Mouse (Mus musculus) stomach, embryonic 14.5 days (tissue): ENCODE measurements around the gene Atcay. TPM values are rescaled to one million over a fixed set of nuclear protein-coding genes. Genes with fewer than 3 reads are reported as not detected.
"Not testable (repeated sequence)": the region's sequence is repeated elsewhere in the genome, so short reads cannot be mapped to it uniquely, and the experiment has no call there.

ENCODE experiments used
- ATAC-seq: fragments of 200-750 bp; cut with Nextera tagmentation; 2 replicates; pipeline ENCODE4 v1.8.0; 2017; ENCODE audit warnings: low read depth, moderate TSS enrichment; ENCODE audit not compliant: insufficient number of reproducible peaks, insufficient read depth, low FRiP score
- H3K27ac ChIP-seq: fragments of 300-500 bp; sonication (generic); 2 replicates; pipeline ENCODE4 v1.5.1; 2014; ENCODE audit warnings: mild to moderate bottlenecking, low read length, moderate library complexity, mixed read lengths
- H3K27me3 ChIP-seq: fragments of 300-500 bp; sonication (generic); 2 replicates; pipeline ENCODE4 v1.6.1; 2014; ENCODE audit warnings: low read length, control low read depth, mixed read lengths; ENCODE audit not compliant: control insufficient read depth, insufficient read depth
- H3K36me3 ChIP-seq: fragments of 300-500 bp; sonication (generic); 2 replicates; pipeline ENCODE4 v1.6.1; 2014; ENCODE audit warnings: mild to moderate bottlenecking, control low read depth, low read length, moderate library complexity, mixed read lengths; ENCODE audit not compliant: control insufficient read depth, insufficient read depth
- H3K4me1 ChIP-seq: fragments of 300-500 bp; sonication (generic); 2 replicates; pipeline ENCODE4 v1.6.1; 2014; ENCODE audit warnings: low read length, control low read depth, mixed read lengths; ENCODE audit not compliant: control insufficient read depth, insufficient read depth
- H3K4me2 ChIP-seq: fragments of 300-500 bp; sonication (generic); replicated peaks from 2 replicates; pipeline ENCODE4 v1.6.1; 2014; ENCODE audit warnings: low read depth, low read length, control low read depth
- H3K4me3 ChIP-seq: fragments of 300-500 bp; sonication (generic); 2 replicates; pipeline ENCODE4 v1.5.1; 2014; ENCODE audit warnings: low read depth, low read length, control low read depth
- H3K9ac ChIP-seq: fragments of 300-500 bp; sonication (generic); replicated peaks from 2 replicates; pipeline ENCODE4 v1.6.1; 2014; ENCODE audit warnings: low read depth, mild to moderate bottlenecking, control low read depth, low read length, moderate library complexity, mixed read lengths
- H3K9me3 ChIP-seq: fragments of 300-500 bp; sonication (generic); 2 replicates; pipeline ENCODE4 v1.6.1; 2016; ENCODE audit warnings: low read depth, low read length, control low read depth; ENCODE audit not compliant: control insufficient read depth
- WGBS: fragments of 180-500 bp; shearing (Covaris S2); extraction: QIAGEN DNeasy Blood & Tissue Kit; methylation state at CpG from one replicate; pipeline ENCODE4 v1.1.7; 2014; 5-methylcytosine and 5-hydroxymethylcytosine counted together
- polyA plus RNA-seq: library from polyadenylated mRNA; unstranded; fragments of >200 nt; fragmentation: Nextera tagmentation; extraction: Ambion mirVana; gene quantifications from 2 replicates; pipeline ENCODE4 v1.2.1, GENCODE M21; 2014

The Atcay gene
- polyA plus RNA-seq, 1 experiment from 2014 or later, result 1.9 TPM

- 83% methylated on average over 12 of the region's 12 CpGs for WGBS
- no peaks in the 10 kb centered on the region for H3K9me3 ChIP-seq
These were observed 6.0 kb upstream of the Atcay start for GRCm38 (mm10) chr10:81236471-81237268.

DNA sequence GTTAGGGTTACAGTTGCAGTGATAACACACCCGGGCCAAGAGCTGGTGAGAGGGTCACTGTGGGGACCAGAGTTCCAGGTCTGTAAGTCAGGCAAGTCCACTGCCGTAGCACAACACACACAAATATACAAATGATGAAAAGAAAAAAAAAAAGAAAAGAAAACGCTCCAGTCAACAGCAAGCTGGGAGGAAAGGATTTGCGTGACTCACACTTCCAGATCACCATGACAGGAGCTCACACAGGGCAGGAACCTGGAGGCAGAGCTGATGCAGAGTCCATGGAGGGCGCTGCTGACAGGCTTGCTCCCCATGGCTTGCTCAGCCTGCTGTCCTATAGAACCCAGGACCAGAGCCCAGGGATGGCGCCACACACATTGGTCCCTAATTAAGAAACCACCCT lies 3.6 kb upstream of the Atcay start:
- Histone ChIP-seq H3K27ac (no peak overlapping the region), H3K4me2 (no peak overlapping the region), H3K4me3 (no peak overlapping the region)

More at GRCm38 (mm10) chr10:81236471-81237268, 6.0 kb upstream of the Atcay start:
- no peak overlapping the region for H3K9ac ChIP-seq
- no peak for ATAC-seq
- H3K4me2 ChIP-seq, result no peak overlapping the region
- no peak overlapping the region for H3K27ac ChIP-seq
- no peak overlapping the region for H3K4me3 ChIP-seq
- 0 out of 2 replicates have a peak, but pooled peaks cover 4% of the 10 kb centered on the region for H3K4me1 ChIP-seq
- peaks cover 9% of the 10 kb centered on the region; the same call in 1 of the 2 replicates for H3K27me3 ChIP-seq
- no peaks in the 10 kb centered on the region for H3K36me3 ChIP-seq

GRCm38 (mm10) chr10:81233226-81233585 lies 2.6 kb upstream of the Atcay start:
- Histone ChIP-seq H3K27me3 (peaks cover 18% of the 10 kb centered on the region), H3K4me1 (0 out of 2 replicates have a peak, but pooled peaks cover 8% of the 10 kb centered on the region), H3K36me3 (no peaks in the 10 kb centered on the region), H3K27ac (no peak overlapping the region), H3K9ac (peak overlapping the region; percentile 74), H3K4me2 (peak overlapping the region; percentile 62), H3K9me3 (no peaks in the 10 kb centered on the region), H3K4me3 (peak overlapping the region; percentile 76)
- ATAC-seq, result peak; percentile 64
- WGBS, result 1% methylated on average over 25 of the region's 28 CpGs

More for the DNA sequence above, 3.6 kb upstream of the Atcay start:
- WGBS, result 73% methylated on average over 6 of the region's 6 CpGs
- Histone ChIP-seq H3K4me1 (0 out of 2 replicates have a peak, but pooled peaks cover 8% of the 10 kb centered on the region), H3K9ac (no peak overlapping the region), H3K36me3 (no peaks in the 10 kb centered on the region), H3K27me3 (peaks cover 18% of the 10 kb centered on the region), H3K9me3 (no peaks in the 10 kb centered on the region)
- no peak for ATAC-seq

- WGBS, result 6% methylated on average over 25 of the region's 29 CpGs
- no peaks in the 10 kb centered on the region for H3K9me3 ChIP-seq
- no peak within 1 kb of the TSS for H3K27ac ChIP-seq
- peaks cover 18% of the 10 kb centered on the region for H3K27me3 ChIP-seq
- H3K4me3 ChIP-seq, result peak within 1 kb of the TSS; percentile 76
- peak within 1 kb of the TSS; percentile 62 for H3K4me2 ChIP-seq
- 0 out of 2 replicates have a peak, but pooled peaks cover 8% of the 10 kb centered on the region for H3K4me1 ChIP-seq
- peak; percentile 92 for ATAC-seq
- H3K9ac ChIP-seq, result peak within 1 kb of the TSS; percentile 74
- H3K36me3 ChIP-seq, result no peaks in the 10 kb centered on the region
These were observed 2.1 kb upstream of the Atcay start, which contains the start of gene Zfr2 for GRCm38 (mm10) chr10:81232580-81233225. TSS of gene Zfr2 (plus strand) at chr10:81233155.

GRCm38 (mm10) chr10:81231436-81231835 lies 803 bp upstream of the Atcay start:
- Histone ChIP-seq H3K4me3 (no peak overlapping the region), H3K27me3 (peaks cover 18% of the 10 kb centered on the region), H3K27ac (no peak overlapping the region), H3K36me3 (no peaks in the 10 kb centered on the region), H3K9ac (no peak overlapping the region), H3K9me3 (no peaks in the 10 kb centered on the region), H3K4me1 (0 out of 2 replicates have a peak, but pooled peaks cover 8% of the 10 kb centered on the region), H3K4me2 (no peak overlapping the region)
- 53% methylated on average over 7 of the region's 7 CpGs for WGBS
- ATAC-seq, result no peak

DNA sequence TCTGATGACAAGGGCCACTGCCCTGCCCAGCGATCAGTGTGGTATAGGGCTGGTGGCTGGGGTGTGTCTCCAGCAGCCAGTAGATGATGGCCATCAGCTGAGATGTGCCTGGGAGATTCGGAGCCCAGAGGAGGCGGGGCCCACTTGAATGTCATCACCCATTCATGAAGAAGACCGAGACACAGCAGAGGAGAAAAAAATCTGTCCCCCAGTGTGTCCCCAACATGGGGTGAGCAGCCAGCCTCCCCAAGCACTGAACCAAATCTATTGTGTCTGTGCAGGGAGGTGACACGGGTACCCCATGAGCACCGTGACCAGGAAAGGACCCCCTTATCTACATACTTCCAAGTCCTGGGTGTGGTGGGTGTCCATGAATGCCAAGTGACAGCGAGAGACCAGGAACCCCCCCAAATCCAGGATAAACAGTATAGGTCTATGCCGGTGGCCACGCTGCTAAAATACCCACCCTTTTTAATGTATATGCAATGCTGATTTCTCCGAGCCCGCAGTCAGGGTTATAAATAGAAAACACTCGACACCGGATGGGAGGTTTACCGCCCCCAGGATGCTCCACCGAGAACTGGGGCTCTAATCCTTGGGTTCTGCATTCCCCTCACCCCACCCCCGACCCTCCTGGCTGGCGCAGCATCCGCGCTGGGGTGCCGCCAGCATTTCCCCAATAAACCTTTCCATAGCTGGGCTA lies 747 bp downstream of the Atcay start:
- ATAC-seq, result no peak
- Histone ChIP-seq H3K9me3 (no peaks in the 10 kb centered on the region), H3K36me3 (no peaks in the 10 kb centered on the region), H3K4me1 (0 out of 2 replicates have a peak, but pooled peaks cover 8% of the 10 kb centered on the region), H3K4me2 (peak overlapping the region; percentile 16; the same call in 1 of the 2 replicates), H3K4me3 (peak overlapping the region; percentile 9; the same call in 1 of the 2 replicates), H3K9ac (no peak overlapping the region), H3K27me3 (peaks cover 18% of the 10 kb centered on the region), H3K27ac (no peak overlapping the region)
- 13% methylated on average over 20 of the region's 20 CpGs for WGBS

- 67% methylated on average over 2 of the region's 2 CpGs for WGBS
- H3K27ac ChIP-seq, H3K9me3 ChIP-seq, H3K9ac ChIP-seq, ATAC-seq, H3K36me3 ChIP-seq, H3K4me1 ChIP-seq, H3K4me2 ChIP-seq, H3K4me3 ChIP-seq, H3K27me3 ChIP-seq: not testable (repeated sequence)
These were observed 6.9 kb downstream of the Atcay start for GRCm38 (mm10) chr10:81223731-81224130.

DNA sequence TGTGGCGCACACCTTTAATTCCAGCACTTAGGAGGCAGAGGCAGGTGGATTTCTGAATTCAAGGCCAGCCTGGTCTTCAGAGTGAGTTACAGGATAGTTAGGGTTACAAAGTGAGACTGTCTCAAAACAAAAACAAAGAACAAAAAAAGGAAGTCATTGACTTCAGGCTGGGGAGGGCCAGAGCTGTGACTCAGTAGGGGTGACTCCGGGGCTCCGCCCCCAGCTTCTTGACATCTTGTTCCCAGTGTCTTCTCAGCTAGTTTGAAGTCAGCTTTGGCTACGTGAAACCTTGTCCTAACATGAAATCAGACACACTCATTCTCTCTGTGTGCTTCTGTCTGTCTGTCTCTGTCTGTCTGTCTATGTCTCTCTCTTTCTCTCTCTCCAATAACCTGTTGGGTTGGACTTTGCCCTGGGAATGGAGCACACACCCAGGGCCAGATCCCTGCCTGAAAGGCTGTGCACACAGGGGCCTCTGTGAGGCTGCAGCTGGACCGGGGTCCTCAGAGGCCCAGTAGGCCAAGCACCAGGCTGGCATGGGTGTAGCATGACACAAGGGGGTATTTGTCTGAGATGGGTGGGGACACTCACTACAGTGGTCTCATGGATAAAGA lies 9.1 kb downstream of the Atcay start:
- peak; percentile 65; the same call in 1 of the 2 replicates for ATAC-seq
- Histone ChIP-seq H3K27ac (no peak overlapping the region), H3K4me3 (no peak overlapping the region), H3K9me3 (no peaks in the 10 kb centered on the region), H3K4me1 (no peaks in the 10 kb centered on the region), H3K4me2 (no peak overlapping the region), H3K36me3 (no peaks in the 10 kb centered on the region), H3K27me3 (no peaks in the 10 kb centered on the region), H3K9ac (no peak overlapping the region)
- 79% methylated on average over 5 of the region's 5 CpGs for WGBS
